Mouse (Mus musculus): Measurements from ENCODE around the gene C87499. TPM values are rescaled to one million over a fixed set of nuclear protein-coding genes. Genes with fewer than 3 reads are reported as not detected.

C87499 gene
- not detected in 2 replicates for polyA plus RNA-seq (2014; fragmentation: Nextera tagmentation; extraction: Ambion mirVana)

- WGBS = 86% methylated on average over 4 of the region's 4 CpGs
- no peak within 1 kb of the TSS for H3K27ac ChIP-seq (ENCODE audit: low read depth, low read length)
- no peaks in the 10 kb centered on the region for H3K36me3 ChIP-seq (ENCODE audit: control insufficient read depth, insufficient read depth, low read length)
- DNase-seq (ENCODE audit: low spot score) (no peak), ATAC-seq (replicated peaks; ENCODE audit: low FRiP score) (no peak)
- H3K27me3 ChIP-seq (replicated peaks; ENCODE audit: control insufficient read depth, insufficient read depth, low read length) = no peaks in the 10 kb centered on the region
- H3K4me1 ChIP-seq (replicated peaks; ENCODE audit: control insufficient read depth, insufficient read depth, low read length) = no peaks in the 10 kb centered on the region
- no peaks in the 10 kb centered on the region for H3K9me3 ChIP-seq (ENCODE audit: control insufficient read depth, low read length)
- no peak within 1 kb of the TSS for H3K4me3 ChIP-seq (ENCODE audit: low read depth, low read length)
- no peak within 1 kb of the TSS for H3K9ac ChIP-seq (ENCODE audit: low read depth, low read length)
- no peak within 1 kb of the TSS for H3K4me2 ChIP-seq
These were observed at the start of gene C87499 for GRCm38 (mm10) chr4:88634311-88634710. C87499 (minus strand) TSS chr4:88634411.

GRCm38 (mm10) chr4:88683812-88684211, 49.6 kb upstream of the C87499 start, which contains the start of gene Ifna2:
Ifna2 (minus strand) TSS chr4:88683912.
- WGBS = 93% methylated on average over 1 of the region's 1 CpGs

DNA sequence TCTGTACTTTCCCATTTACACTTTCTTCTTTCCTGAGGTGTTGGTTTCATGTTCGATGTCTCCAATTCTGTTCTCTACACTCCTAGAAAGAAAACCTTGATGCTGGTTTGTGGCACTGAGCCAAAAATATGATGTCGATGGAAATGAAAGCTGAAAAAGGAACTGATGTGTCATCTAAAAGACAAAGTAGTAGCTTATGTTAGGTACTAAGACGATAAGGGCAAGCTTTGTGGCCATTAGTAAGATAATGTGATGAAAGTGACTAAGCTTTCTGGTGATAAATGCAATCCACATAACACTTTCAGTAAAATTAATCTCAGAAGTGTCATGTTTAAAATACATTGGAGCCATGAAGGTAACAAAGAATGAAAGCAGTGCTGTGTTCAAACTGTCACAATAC, 47.1 kb upstream of the C87499 start:
- H3K9me3 ChIP-seq (ENCODE audit: control insufficient read depth, low read length) = no peaks in the 10 kb centered on the region
- H3K9ac ChIP-seq (ENCODE audit: low read depth, low read length) = no peak overlapping the region
- WGBS = 59% methylated on average over 3 of the region's 3 CpGs
- H3K4me3 ChIP-seq (ENCODE audit: low read depth, low read length) = no peak overlapping the region
- no peaks in the 10 kb centered on the region for H3K4me1 ChIP-seq (replicated peaks; ENCODE audit: control insufficient read depth, insufficient read depth, low read length)
- DNase-seq (ENCODE audit: low spot score) = no peak
- H3K36me3 ChIP-seq (ENCODE audit: control insufficient read depth, insufficient read depth, low read length) = no peaks in the 10 kb centered on the region
- H3K27ac ChIP-seq (ENCODE audit: low read depth, low read length) = no peak overlapping the region
- no peaks in the 10 kb centered on the region for H3K27me3 ChIP-seq (replicated peaks; ENCODE audit: control insufficient read depth, insufficient read depth, low read length)
- no peak for ATAC-seq (replicated peaks; ENCODE audit: low FRiP score)
- H3K4me2 ChIP-seq = no peak overlapping the region

More at GRCm38 (mm10) chr4:88683812-88684211, 49.6 kb upstream of the C87499 start, which contains the start of gene Ifna2:
- H3K9me3 ChIP-seq (ENCODE audit: control insufficient read depth, low read length) = no peaks in the 10 kb centered on the region
- H3K27me3 ChIP-seq (replicated peaks; ENCODE audit: control insufficient read depth, insufficient read depth, low read length) = no peaks in the 10 kb centered on the region
- DNase-seq (ENCODE audit: low spot score) (no peak), ATAC-seq (replicated peaks; ENCODE audit: low FRiP score) (no peak)
- H3K9ac ChIP-seq (ENCODE audit: low read depth, low read length) = no peak within 1 kb of the TSS
- H3K4me1 ChIP-seq (replicated peaks; ENCODE audit: control insufficient read depth, insufficient read depth, low read length) = no peaks in the 10 kb centered on the region
- no peak within 1 kb of the TSS for H3K27ac ChIP-seq (ENCODE audit: low read depth, low read length)
- no peaks in the 10 kb centered on the region for H3K36me3 ChIP-seq (ENCODE audit: control insufficient read depth, insufficient read depth, low read length)
- no peak within 1 kb of the TSS for H3K4me2 ChIP-seq
- no peak within 1 kb of the TSS for H3K4me3 ChIP-seq (ENCODE audit: low read depth, low read length)

- no peaks in the 10 kb centered on the region for H3K27me3 ChIP-seq (replicated peaks; ENCODE audit: control insufficient read depth, insufficient read depth, low read length)
- ATAC-seq (replicated peaks; ENCODE audit: low FRiP score) (no peak), DNase-seq (ENCODE audit: low spot score) (no peak)
- H3K4me2 ChIP-seq = no peak overlapping the region
- H3K4me1 ChIP-seq (replicated peaks; ENCODE audit: control insufficient read depth, insufficient read depth, low read length) = no peaks in the 10 kb centered on the region
- no peak overlapping the region for H3K9ac ChIP-seq (ENCODE audit: low read depth, low read length)
- H3K4me3 ChIP-seq (ENCODE audit: low read depth, low read length) = no peak overlapping the region
- 43% methylated on average over 8 of the region's 8 CpGs for WGBS
- no peaks in the 10 kb centered on the region for H3K9me3 ChIP-seq (ENCODE audit: control insufficient read depth, low read length)
- H3K27ac ChIP-seq (ENCODE audit: low read depth, low read length) = no peak overlapping the region
- H3K36me3 ChIP-seq (ENCODE audit: control insufficient read depth, insufficient read depth, low read length) = no peaks in the 10 kb centered on the region
These were observed 46.2 kb upstream of the C87499 start for GRCm38 (mm10) chr4:88680362-88680761.

DNA sequence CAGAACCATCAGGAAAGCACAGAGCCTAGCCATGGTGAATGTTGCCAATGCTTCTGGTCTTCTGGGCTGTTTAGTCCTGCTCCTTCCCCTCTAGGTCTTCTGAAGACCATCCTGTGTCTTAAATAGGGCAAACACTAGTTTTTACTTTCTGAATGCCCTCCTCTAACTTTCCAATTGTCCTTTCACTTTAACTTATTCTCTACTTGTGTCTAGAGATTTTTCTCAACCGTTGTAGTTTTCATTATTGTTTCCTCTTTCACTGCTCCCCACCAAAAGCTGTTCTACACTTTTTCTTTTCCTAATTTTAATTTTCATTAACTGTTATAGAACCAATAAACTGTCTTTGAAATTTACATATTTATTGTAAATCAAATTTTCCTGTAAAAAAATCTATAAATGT, 42.6 kb upstream of the C87499 start, which contains the start of gene Ifna16:
Ifna16 (minus strand) TSS at position 101 of the 400 bp plus-strand sequence.
- no peak within 1 kb of the TSS for H3K27ac ChIP-seq (ENCODE audit: low read depth, low read length)
- H3K9me3 ChIP-seq (ENCODE audit: control insufficient read depth, low read length) = no peaks in the 10 kb centered on the region
- H3K9ac ChIP-seq (ENCODE audit: low read depth, low read length) = no peak within 1 kb of the TSS
- no peak within 1 kb of the TSS for H3K4me3 ChIP-seq (ENCODE audit: low read depth, low read length)
- no peak for DNase-seq (ENCODE audit: low spot score)
- no peaks in the 10 kb centered on the region for H3K36me3 ChIP-seq (ENCODE audit: control insufficient read depth, insufficient read depth, low read length)
- H3K4me2 ChIP-seq = no peak within 1 kb of the TSS
- 73% methylated on average over 1 of the region's 1 CpGs for WGBS
- no peaks in the 10 kb centered on the region for H3K4me1 ChIP-seq (replicated peaks; ENCODE audit: control insufficient read depth, insufficient read depth, low read length)
- ATAC-seq (replicated peaks; ENCODE audit: low FRiP score) = no peak
- H3K27me3 ChIP-seq (replicated peaks; ENCODE audit: control insufficient read depth, insufficient read depth, low read length) = no peaks in the 10 kb centered on the region

DNA sequence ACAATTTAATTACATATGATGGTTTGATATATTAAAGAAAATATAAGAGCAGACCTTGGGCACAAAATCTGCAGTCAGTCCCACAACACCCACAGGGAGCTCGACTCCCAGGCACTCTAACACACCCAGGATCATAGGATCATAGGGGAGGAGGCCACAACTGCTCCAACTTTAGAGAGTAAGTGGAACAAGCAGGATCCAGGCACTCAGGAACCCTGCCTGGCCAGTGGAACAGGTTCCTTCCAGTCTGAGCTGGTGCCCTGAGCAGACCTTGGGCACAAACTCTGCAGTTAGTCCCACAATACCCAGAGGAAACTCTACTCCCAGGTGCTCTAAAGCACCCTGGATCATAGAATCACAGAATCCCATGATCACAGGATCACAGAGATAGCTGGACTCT, 21.2 kb upstream of the C87499 start:
- H3K4me2 ChIP-seq = no peak overlapping the region
- DNase-seq (ENCODE audit: low spot score) (no peak), ATAC-seq (replicated peaks; ENCODE audit: low FRiP score) (no peak)
- no peak overlapping the region for H3K27ac ChIP-seq (ENCODE audit: low read depth, low read length)
- no peaks in the 10 kb centered on the region for H3K9me3 ChIP-seq (ENCODE audit: control insufficient read depth, low read length)
- no peaks in the 10 kb centered on the region for H3K4me1 ChIP-seq (replicated peaks; ENCODE audit: control insufficient read depth, insufficient read depth, low read length)
- 36% methylated on average over 1 of the region's 1 CpGs for WGBS
- no peaks in the 10 kb centered on the region for H3K27me3 ChIP-seq (replicated peaks; ENCODE audit: control insufficient read depth, insufficient read depth, low read length)
- no peaks in the 10 kb centered on the region for H3K36me3 ChIP-seq (ENCODE audit: control insufficient read depth, insufficient read depth, low read length)
- no peak overlapping the region for H3K9ac ChIP-seq (ENCODE audit: low read depth, low read length)
- no peak overlapping the region for H3K4me3 ChIP-seq (ENCODE audit: low read depth, low read length)

DNA sequence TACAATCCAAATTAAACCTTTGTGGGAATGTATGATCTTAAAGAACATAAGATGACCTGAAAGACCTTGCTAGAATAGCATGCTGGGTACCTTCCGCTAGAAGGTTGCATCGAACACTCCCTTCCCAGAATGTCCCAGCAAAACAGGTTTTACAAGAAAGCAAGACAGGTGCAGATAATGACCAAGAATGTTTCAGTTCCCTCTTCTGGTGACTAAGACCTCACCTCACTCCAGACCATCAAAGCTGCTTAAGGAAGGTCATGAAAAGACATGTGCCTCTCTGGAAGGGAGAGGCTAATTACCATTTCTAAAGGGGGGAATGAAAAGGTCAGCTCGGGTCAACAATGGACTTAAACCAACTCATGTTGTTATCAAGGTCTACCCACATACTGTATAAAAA, 19.4 kb upstream of the C87499 start:
- no peaks in the 10 kb centered on the region for H3K4me1 ChIP-seq (replicated peaks; ENCODE audit: control insufficient read depth, insufficient read depth, low read length)
- no peaks in the 10 kb centered on the region for H3K9me3 ChIP-seq (ENCODE audit: control insufficient read depth, low read length)
- WGBS = 79% methylated on average over 3 of the region's 3 CpGs
- H3K27ac ChIP-seq (ENCODE audit: low read depth, low read length) = no peak overlapping the region
- no peak for ATAC-seq (replicated peaks; ENCODE audit: low FRiP score)
- H3K4me2 ChIP-seq = no peak overlapping the region
- H3K9ac ChIP-seq (ENCODE audit: low read depth, low read length) = no peak overlapping the region
- H3K36me3 ChIP-seq (ENCODE audit: control insufficient read depth, insufficient read depth, low read length) = no peaks in the 10 kb centered on the region
- no peak overlapping the region for H3K4me3 ChIP-seq (ENCODE audit: low read depth, low read length)
- DNase-seq (ENCODE audit: low spot score) = no peak
- no peaks in the 10 kb centered on the region for H3K27me3 ChIP-seq (replicated peaks; ENCODE audit: control insufficient read depth, insufficient read depth, low read length)

- no peak for DNase-seq (ENCODE audit: low spot score)
- no peak for ATAC-seq (replicated peaks; ENCODE audit: low FRiP score)
- Histone ChIP-seq H3K4me3 (ENCODE audit: low read depth, low read length) (no peak within 1 kb of the TSS), H3K4me1 (replicated peaks; ENCODE audit: control insufficient read depth, insufficient read depth, low read length) (no peaks in the 10 kb centered on the region), H3K9me3 (ENCODE audit: control insufficient read depth, low read length) (no peaks in the 10 kb centered on the region), H3K36me3 (ENCODE audit: control insufficient read depth, insufficient read depth, low read length) (no peaks in the 10 kb centered on the region), H3K9ac (ENCODE audit: low read depth, low read length) (no peak within 1 kb of the TSS), H3K4me2 (no peak within 1 kb of the TSS), H3K27ac (ENCODE audit: low read depth, low read length) (no peak within 1 kb of the TSS), H3K27me3 (replicated peaks; ENCODE audit: control insufficient read depth, insufficient read depth, low read length) (no peaks in the 10 kb centered on the region)
- 46% methylated on average over 2 of the region's 2 CpGs for WGBS
These were observed 10.1 kb upstream of the C87499 start, which contains the start of gene Ifna13 for GRCm38 (mm10) chr4:88644359-88644758. Ifna13 (minus strand) TSS chr4:88644459.

DNA sequence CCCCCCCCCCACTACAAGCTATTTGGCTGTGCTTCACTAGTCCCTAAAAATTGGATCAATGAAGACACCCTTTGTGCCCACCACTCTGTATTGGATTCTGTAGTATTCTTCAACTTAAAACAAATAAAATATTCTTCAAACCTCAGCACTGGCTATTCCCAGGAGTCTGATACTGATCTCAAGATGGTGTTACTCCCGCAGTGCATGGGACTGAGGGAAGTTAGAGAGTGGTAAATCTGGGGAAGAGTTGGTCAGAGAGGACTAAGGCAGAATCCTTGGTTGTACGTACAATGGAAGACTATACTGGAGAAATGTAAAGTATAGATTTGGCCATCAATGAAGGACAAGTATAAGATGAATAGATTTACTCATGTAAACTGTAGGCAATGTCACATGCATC, 8.3 kb upstream of the C87499 start:
- DNase-seq (ENCODE audit: low spot score) (no peak), ATAC-seq (replicated peaks; ENCODE audit: low FRiP score) (no peak)
- Histone ChIP-seq H3K4me2 (no peak overlapping the region), H3K4me1 (replicated peaks; ENCODE audit: control insufficient read depth, insufficient read depth, low read length) (no peaks in the 10 kb centered on the region), H3K9ac (ENCODE audit: low read depth, low read length) (no peak overlapping the region), H3K27ac (ENCODE audit: low read depth, low read length) (no peak overlapping the region), H3K36me3 (ENCODE audit: control insufficient read depth, insufficient read depth, low read length) (no peaks in the 10 kb centered on the region), H3K9me3 (ENCODE audit: control insufficient read depth, low read length) (no peaks in the 10 kb centered on the region), H3K4me3 (ENCODE audit: low read depth, low read length) (no peak overlapping the region), H3K27me3 (replicated peaks; ENCODE audit: control insufficient read depth, insufficient read depth, low read length) (no peaks in the 10 kb centered on the region)
- 44% methylated on average over 2 of the region's 2 CpGs for WGBS

All from liver, embryonic 11.5 days (tissue).